In genomic region chr14:59250350-59250749, GRCm38 (mm10) we compare ENCODE assay signal across 17 mouse cellular contexts. TPM values are rescaled to one million over a fixed set of nuclear protein-coding genes. Genes with fewer than 3 reads are reported as not detected.
DNase-seq lines count a peak whose midpoint lies in the region; ATAC-seq and TF ChIP-seq lines count a peak whose summit lies in the region.
"Not testable (repeated sequence)": the region's sequence is repeated elsewhere in the genome, so short reads cannot be mapped to it uniquely, and the experiment has no call there.
"Had no signal": no experiment of that assay in that cellular context is flagged by ENCODE, and none has a peak within 500 bp of the region (broad histone marks: within the 10 kb centered on the region; RNA-seq: fewer than 3 reads in every experiment).

No protein-coding gene starts in this region.

- not testable (repeated sequence) for H3K4me3 ChIP-seq in cortical plate, adult 2 months (ENCODE audit: insufficient read depth, low read length); forebrain, embryonic 14.5 days (ENCODE audit: low read depth, low read length); intestine, postnatal 0 days (ENCODE audit: low read depth, low read length)

- 76% methylated on average over 5 of the region's 5 CpGs for WGBS in forebrain, embryonic 14.5 days
- WGBS in intestine, postnatal 0 days, result 46% methylated on average over 5 of the region's 5 CpGs

- in situ Hi-C loops in Patski (cut with MboI; ENCODE audit: low pct_unique_long_range_greater_than_20kb), result not testable (repeated sequence)

- CTCF ChIA-PET in Patski (lab: Charles Lee), result not testable (repeated sequence)

- not testable (repeated sequence) for H3K9me3 ChIP-seq in forebrain, embryonic 14.5 days (replicated peaks; ENCODE audit: control insufficient read depth, low read length); intestine, postnatal 0 days (ENCODE audit: control insufficient read depth)

- H3K4me1 ChIP-seq in cortical plate, adult 2 months (ENCODE audit: control insufficient read depth, insufficient read depth, low read length); forebrain, embryonic 14.5 days (ENCODE audit: control insufficient read depth, insufficient read depth, low read length); intestine, postnatal 0 days (replicated peaks; ENCODE audit: control insufficient read depth, insufficient read depth, low read length): not testable (repeated sequence)

- TF ChIP-seq POLR2A in cortical plate, adult 2 months (IDR thresholded peaks at IDR 0.05; ENCODE audit: extremely low read depth, insufficient read depth, low read length), result not testable (repeated sequence)

- not testable (repeated sequence) for H3K9ac ChIP-seq in forebrain, embryonic 14.5 days (ENCODE audit: low read length); intestine, postnatal 0 days (ENCODE audit: low read depth, low read length)

- not testable (repeated sequence) for DNase-seq in Patski (ENCODE audit: low read depth, low spot score)
- peak; percentile 30 for DNase-seq in forebrain, embryonic 14.5 days (ENCODE audit: low spot score)
- DNase-seq in layer of hippocampus, postnatal 10 days (ENCODE audit: low spot score in 2 of 2), result peak; percentile 19 to 20
- DNase-seq in lung, postnatal 10 days, result peak; percentile 10
- peak; percentile 35 for DNase-seq in retina, postnatal 1 day
- DNase-seq in yolk sac, embryonic 10.5 days (ENCODE audit: low spot score), result peak; percentile 9

- H3K4me2 ChIP-seq in forebrain, embryonic 14.5 days (ENCODE audit: low read length); intestine, postnatal 0 days (replicated peaks; ENCODE audit: low read depth): not testable (repeated sequence)

- H3K27me3 ChIP-seq in Patski; forebrain, embryonic 14.5 days (replicated peaks; ENCODE audit: control insufficient read depth, insufficient read depth, low read length); intestine, postnatal 0 days (replicated peaks; ENCODE audit: control insufficient read depth, insufficient read depth, low read length): not testable (repeated sequence)

- TF ChIP-seq CTCF in Patski (IDR thresholded peaks at IDR 0.05), result peak; percentile 9
- TF ChIP-seq CTCF in cortical plate, adult 2 months (IDR thresholded peaks at IDR 0.05; ENCODE audit: extremely low read depth, insufficient read depth, low read length), result peak; percentile 58
- peak; percentile 63 for TF ChIP-seq CTCF in intestine, postnatal 0 days (IDR thresholded peaks at IDR 0.05; ENCODE audit: low read depth)

- POLR2A ChIA-PET in Patski (lab: Charles Lee), result not testable (repeated sequence)

- ATAC-seq in Patski; forebrain, embryonic 14.5 days; intestine, postnatal 0 days: not testable (repeated sequence)

- H3K36me3 ChIP-seq in forebrain, embryonic 14.5 days (ENCODE audit: control insufficient read depth, insufficient read depth, low read length); intestine, postnatal 0 days (ENCODE audit: control insufficient read depth, insufficient read depth): not testable (repeated sequence)

- not testable (repeated sequence) for H3K27ac ChIP-seq in cortical plate, adult 2 months (ENCODE audit: insufficient read depth, low read length); forebrain, embryonic 14.5 days (ENCODE audit: low read depth, low read length); intestine, postnatal 0 days (ENCODE audit: low read depth, low read length)

RNA-seq across cellular contexts. Expression of gene Gm6904, which starts 9.7 kb away (rescaled TPM):
- polyA plus RNA-seq in Patski (2021), result 0.17 TPM
- not detected in 2 replicates for polyA plus RNA-seq in cortical plate, adult 2 months (2012; rRNA removed)
- polyA plus RNA-seq in forebrain, embryonic 14.5 days (2014; fragmentation: Nextera tagmentation; extraction: Ambion mirVana), result not detected in 2 replicates
- not detected in 2 replicates for polyA plus RNA-seq in intestine, postnatal 0 days (2015; fragmentation: Nextera tagmentation; extraction: Ambion mirVana)
- not detected for total RNA-seq in layer of hippocampus, postnatal 10 days (2021)
- total RNA-seq: adrenal gland, postnatal 25 days; layer of hippocampus, postnatal 25 days; megakaryocyte-erythroid progenitor cell, adult 5-6 weeks had no signal
- polyA plus RNA-seq: forebrain, embryonic 10.5 days; heart, embryonic 16.5 days; hindbrain, embryonic 15.5 days; limb, embryonic 10.5 days; myocyte; stomach, embryonic 14.5 days had no signal

RNA-seq across cellular contexts. Expression of gene Phf11a, which starts 47.0 kb away (rescaled TPM):
- 0.36 TPM for polyA plus RNA-seq in Patski (2021)
- not detected in 2 replicates for polyA plus RNA-seq in cortical plate, adult 2 months (2012; rRNA removed)
- polyA plus RNA-seq in forebrain, embryonic 14.5 days (2014; fragmentation: Nextera tagmentation; extraction: Ambion mirVana), result not detected in 2 replicates
- polyA plus RNA-seq in intestine, postnatal 0 days (2015; fragmentation: Nextera tagmentation; extraction: Ambion mirVana), result not detected in 2 replicates
- total RNA-seq in layer of hippocampus, postnatal 10 days (2021), result not detected
- total RNA-seq: layer of hippocampus, postnatal 25 days had no signal
- polyA plus RNA-seq: forebrain, embryonic 10.5 days; hindbrain, embryonic 15.5 days; limb, embryonic 10.5 days; myocyte had no signal

RNA-seq across cellular contexts. Expression of gene Rcbtb1, which starts 49.3 kb away (rescaled TPM):
- polyA plus RNA-seq in Patski (2021), result 29.5 TPM
- 31.9 and 35.2 TPM in 2 replicates for polyA plus RNA-seq in cortical plate, adult 2 months (2012; rRNA removed)
- 43.0 and 56.0 TPM in 2 replicates for polyA plus RNA-seq in forebrain, embryonic 14.5 days (2014; fragmentation: Nextera tagmentation; extraction: Ambion mirVana)
- polyA plus RNA-seq in intestine, postnatal 0 days (2015; fragmentation: Nextera tagmentation; extraction: Ambion mirVana), result 29.1 and 36.1 TPM in 2 replicates
- total RNA-seq in layer of hippocampus, postnatal 10 days (2021), result 10 to 100 TPM; 30.7 to 32.3 TPM

Comparison
In these comparisons a context has a peak if more than half of its experiments do, and no peak if none do; other contexts are left out.
1. CTCF ChIP-seq: peak in every context shown above with its lines; median percentile 63 in intestine, postnatal 0 days; 58 in cortical plate, adult 2 months; 9 in Patski.